Mouse (Mus musculus): ENCODE results near the gene Trim30c. TPM values are rescaled to one million over a fixed set of nuclear protein-coding genes. Genes with fewer than 3 reads are reported as not detected.

Gene Trim30c
- polyA plus RNA-seq (2012; rRNA removed), result not detected in 2 replicates

GRCm38 (mm10) chr7:104400698-104401097 lies at the start of gene Trim30c:
Trim30c (minus strand) TSS chr7:104400837.

DNA sequence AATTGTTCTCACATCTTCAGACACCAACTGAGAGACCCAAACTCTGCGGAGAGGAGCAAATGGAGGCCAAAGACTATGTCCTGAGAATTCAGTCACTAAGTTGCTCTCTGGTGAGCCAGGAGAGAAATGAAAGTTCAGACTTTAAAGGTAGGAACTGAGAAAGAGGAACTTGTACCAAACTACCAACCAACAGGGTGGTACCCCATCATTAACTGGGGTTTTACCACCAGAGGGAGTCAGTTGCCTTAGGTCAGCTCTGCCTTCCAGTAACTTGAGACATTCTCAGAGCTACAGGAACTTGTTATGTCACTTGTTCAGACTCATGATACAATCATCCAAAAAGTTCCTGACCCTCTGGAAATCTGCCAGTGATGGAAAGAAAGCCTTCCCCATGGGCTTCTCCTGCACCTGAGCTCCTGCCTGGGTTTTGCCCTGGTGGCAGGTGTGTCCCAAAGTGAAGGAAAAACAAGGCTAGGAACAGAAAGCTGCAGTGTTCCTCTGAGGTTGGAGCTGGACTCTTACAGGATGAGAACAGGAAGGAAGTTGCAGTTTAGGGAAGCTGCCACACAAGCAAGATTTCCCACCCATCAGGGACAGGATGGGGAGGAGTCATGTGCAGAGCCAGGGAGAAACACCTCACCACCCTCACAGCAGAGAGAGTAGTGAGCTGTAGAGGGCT lies 30.8 kb downstream of the Trim30c start, which contains the start of gene Trim30b:
Gene Trim30b (minus strand): TSS at position 149 of the 679 bp plus-strand sequence.

GRCm38 (mm10) chr7:104352717-104353599 lies 47.7 kb downstream of the Trim30c start, which contains the start of gene Trim12c:
Trim12c (minus strand) TSS chr7:104353362.

Other genes with a start within 250 kb of the Trim30c start
- not detected in 2 replicates for gene Olfm5, start 236.0 kb downstream of the Trim30c start, polyA plus RNA-seq (2012; rRNA removed)
- 0.03 and 0.05 TPM in 2 replicates for gene Olfr648, start 217.4 kb downstream of the Trim30c start, polyA plus RNA-seq (2012; rRNA removed)
- not detected in 2 replicates for gene Olfr649, start 204.9 kb downstream of the Trim30c start, polyA plus RNA-seq (2012; rRNA removed)
- gene Trim6, start 182.0 kb downstream of the Trim30c start, polyA plus RNA-seq (2012; rRNA removed), result 0.79 and 0.81 TPM in 2 replicates
- 0.17 and 1.5 TPM in 2 replicates for gene Trim34a, start 156.4 kb downstream of the Trim30c start, polyA plus RNA-seq (2012; rRNA removed)
- gene Trim5, start 112.7 kb downstream of the Trim30c start, polyA plus RNA-seq (2012; rRNA removed), result 0.10 TPM in 2 replicates
- gene Trim12a, start 85.4 kb downstream of the Trim30c start, polyA plus RNA-seq (2012; rRNA removed), result 0.16 and 0.85 TPM in 2 replicates
- gene Trim34b, start 71.4 kb downstream of the Trim30c start, polyA plus RNA-seq (2012; rRNA removed), result 0.55 TPM in 1 of 2 replicates, not detected in the other
- 0.55 TPM in 2 replicates for gene Trim12c, start 47.5 kb downstream of the Trim30c start, polyA plus RNA-seq (2012; rRNA removed)
- 0.03 TPM in 1 of 2 replicates, not detected in the other for gene Trim30b, start 31.0 kb downstream of the Trim30c start, polyA plus RNA-seq (2012; rRNA removed)
- gene Trim30a, start 64.4 kb upstream of the Trim30c start, polyA plus RNA-seq (2012; rRNA removed), result 0.09 and 0.32 TPM in 2 replicates
- gene Trim30d, start 107.0 kb upstream of the Trim30c start, polyA plus RNA-seq (2012; rRNA removed), result 0.04 and 0.24 TPM in 2 replicates
- gene Olfr651, start 149.3 kb upstream of the Trim30c start, polyA plus RNA-seq (2012; rRNA removed), result not detected in 2 replicates
- not detected in 2 replicates for gene Olfr652, start 160.1 kb upstream of the Trim30c start, polyA plus RNA-seq (2012; rRNA removed)
- gene Olfr653, start 176.5 kb upstream of the Trim30c start, polyA plus RNA-seq (2012; rRNA removed), result not detected in 2 replicates
- gene Olfr654, start 186.2 kb upstream of the Trim30c start, polyA plus RNA-seq (2012; rRNA removed), result not detected in 2 replicates
- gene Olfr655, start 200.9 kb upstream of the Trim30c start, polyA plus RNA-seq (2012; rRNA removed), result not detected in 2 replicates
- not detected in 2 replicates for gene Olfr656, start 213.1 kb upstream of the Trim30c start, polyA plus RNA-seq (2012; rRNA removed)
- not detected in 2 replicates for gene Olfr657, start 224.0 kb upstream of the Trim30c start, polyA plus RNA-seq (2012; rRNA removed)
- not detected in 2 replicates for gene Olfr658, start 246.5 kb upstream of the Trim30c start, polyA plus RNA-seq (2012; rRNA removed)